Mouse (Mus musculus): ENCODE measurements around the gene Tns3.

- TF ChIP-seq USF2 (IDR thresholded peaks at IDR 0.05; ENCODE audit: borderline replicate concordance in 1 of 2, insufficient read depth in 1 of 2, low read depth in 1 of 2, low read length in 2 of 2) (no peak), MAX (IDR thresholded peaks at IDR 0.05; ENCODE audit: low read length) (no peak), MYC (IDR thresholded peaks at IDR 0.05; ENCODE audit: low read depth, low read length) (no peak), CTCF (IDR thresholded peaks at IDR 0.05 in 2 of 3, conservative IDR thresholded peaks at IDR 0.05 in 1 of 3; ENCODE audit: control insufficient read depth in 1 of 3, insufficient read depth in 1 of 3, low read depth in 2 of 3, low read length in 3 of 3, poor library complexity in 1 of 3, severe bottlenecking in 1 of 3) (no peak), EP300 (IDR thresholded peaks at IDR 0.05; ENCODE audit: low read depth in 1 of 2, low read length in 2 of 2) (no peak), POLR2AphosphoS5 (IDR thresholded peaks at IDR 0.05; ENCODE audit: borderline replicate concordance, low read depth, low read length) (no peak), POLR2A (IDR thresholded peaks at IDR 0.05; ENCODE audit: control insufficient read depth in 1 of 2, insufficient read depth in 1 of 2, low read depth in 1 of 2, low read length in 2 of 2, poor library complexity in 1 of 2) (no peak), NRF1 (IDR thresholded peaks at IDR 0.05; ENCODE audit: insufficient read depth, low read depth, low read length, poor library complexity, severe bottlenecking) (no peak), CHD2 (IDR thresholded peaks at IDR 0.05; ENCODE audit: low read length) (no peak), MYB (IDR thresholded peaks at IDR 0.05; ENCODE audit: low read depth, low read length) (no peak), MAFK (IDR thresholded peaks at IDR 0.05; ENCODE audit: borderline replicate concordance, low read depth, low read length) (no peak)
Measured at GRCm38 (mm10) chr11:8669138-8669537, 4.8 kb upstream of the Tns3 start.

Data from MEL (cell line).